Comparison of ENCODE assay signal across 16 mouse cellular contexts in genomic region chr3:66055652-66056051, GRCm38 (mm10).
"Had no signal": no experiment of that assay in that cellular context is flagged by ENCODE, and none has a peak within 500 bp of the region (broad histone marks: within the 10 kb centered on the region; RNA-seq: fewer than 3 reads in every experiment).

No protein-coding gene starts in this region.

- DNase-seq: kidney, adult 11 months; kidney, adult 8-10 months; kidney, postnatal 10 days; kidney, postnatal 36 days; layer of hippocampus, postnatal 36 days; liver; lung, adult 18-20 months; lung, postnatal 14 days; lung, postnatal 4 days; midbrain, embryonic 14.5 days; right cerebral cortex, adult 18-20 months; right cerebral cortex, postnatal 14 days; right cerebral cortex, postnatal 4 days; thymus, adult 18-20 months; thymus, postnatal 36 days had no signal

- ATAC-seq: liver, embryonic 12.5 days had no signal
